Mouse (Mus musculus) hindbrain, embryonic 14.5 days (tissue): Measurements from ENCODE around the gene Olfr231. TPM values are rescaled to one million over a fixed set of nuclear protein-coding genes. Genes with fewer than 3 reads are reported as not detected.

Source experiments
- ATAC-seq: fragments of 200-750 bp; cut with Nextera tagmentation; 2 replicates; pipeline ENCODE4 v1.8.0; 2017; ENCODE audit warnings: moderate number of reproducible peaks, mild to moderate bottlenecking, moderate TSS enrichment, moderate library complexity; ENCODE audit not compliant: low FRiP score
- DNase-seq: peaks from one replicate; pipeline ENCODE4 v3.0.0-alpha.2; 2015; ENCODE audit warnings: low spot score
- H3K27ac ChIP-seq: fragments of 300-500 bp; sonication (generic); 2 replicates; pipeline ENCODE4 v1.5.1; 2014; ENCODE audit warnings: mild to moderate bottlenecking, moderate library complexity
- H3K27me3 ChIP-seq: fragments of 300-500 bp; sonication (generic); 2 replicates; pipeline ENCODE4 v1.6.1; 2014; ENCODE audit warnings: mild to moderate bottlenecking, low read length, mixed read lengths; ENCODE audit not compliant: control insufficient read depth, insufficient read depth
- H3K36me3 ChIP-seq: fragments of 300-500 bp; sonication (generic); replicated peaks from 2 replicates; pipeline ENCODE4 v1.6.1; 2014; ENCODE audit not compliant: control insufficient read depth, insufficient read depth
- H3K4me1 ChIP-seq: fragments of 300-500 bp; sonication (generic); replicated peaks from 2 replicates; pipeline ENCODE4 v1.6.1; 2014; ENCODE audit warnings: antibody characterized with exemption, low read length, mixed read lengths; ENCODE audit not compliant: control insufficient read depth, insufficient read depth
- H3K4me2 ChIP-seq: fragments of 300-500 bp; sonication (generic); replicated peaks from 2 replicates; pipeline ENCODE4 v1.6.1; 2014; ENCODE audit warnings: mild to moderate bottlenecking, moderate library complexity
- H3K4me3 ChIP-seq: fragments of 300-500 bp; sonication (generic); replicated peaks from 2 replicates; pipeline ENCODE4 v1.5.1; 2014; ENCODE audit warnings: mild to moderate bottlenecking, low read length
- H3K9ac ChIP-seq: fragments of 300-500 bp; sonication (generic); 2 replicates; pipeline ENCODE4 v1.6.1; 2014
- H3K9me3 ChIP-seq: fragments of 300-500 bp; sonication (generic); 2 replicates; pipeline ENCODE4 v1.6.1; 2016; ENCODE audit warnings: low read length; ENCODE audit not compliant: control insufficient read depth
- WGBS: fragments of 180-500 bp; shearing (Covaris S2); extraction: QIAGEN DNeasy Blood & Tissue Kit; methylation state at CpG from one replicate; pipeline ENCODE4 v1.1.7; 2014; 5-methylcytosine and 5-hydroxymethylcytosine counted together
- polyA plus RNA-seq: library from polyadenylated mRNA; unstranded; fragments of >200 nt; fragmentation: Nextera tagmentation; extraction: Ambion mirVana; gene quantifications from 2 replicates; pipeline ENCODE4 v1.2.1, GENCODE M21; 2014

The Olfr231 gene
- polyA plus RNA-seq, 1 experiment from 2014 or later = not detected

- no peak within 1 kb of the TSS for H3K9ac ChIP-seq
- no peaks in the 10 kb centered on the region for H3K36me3 ChIP-seq
- no peak within 1 kb of the TSS for H3K4me2 ChIP-seq
- ATAC-seq (no peak), DNase-seq (no peak)
- no peak within 1 kb of the TSS for H3K27ac ChIP-seq
- no peak within 1 kb of the TSS for H3K4me3 ChIP-seq
- H3K27me3 ChIP-seq = no peaks in the 10 kb centered on the region
- no peaks in the 10 kb centered on the region for H3K4me1 ChIP-seq
- no peaks in the 10 kb centered on the region for H3K9me3 ChIP-seq
- WGBS = 83% methylated on average over 3 of the region's 3 CpGs
Observed at GRCm38 (mm10) chr1:174131217-174131616, 10.3 kb upstream of the Olfr231 start, which contains the start of gene Olfr424. Olfr424 (plus strand) TSS chr1:174131517.

GRCm38 (mm10) chr1:174103735-174104134, 17.2 kb downstream of the Olfr231 start:
- Histone ChIP-seq H3K9me3 (no peaks in the 10 kb centered on the region), H3K4me1 (no peaks in the 10 kb centered on the region), H3K4me2 (no peak overlapping the region), H3K4me3 (no peak overlapping the region), H3K9ac (no peak overlapping the region), H3K27ac (no peak overlapping the region), H3K27me3 (no peaks in the 10 kb centered on the region), H3K36me3 (no peaks in the 10 kb centered on the region)
- WGBS = 58% methylated on average over 2 of the region's 2 CpGs
- ATAC-seq (no peak), DNase-seq (peak; percentile 59)

- ATAC-seq (no peak), DNase-seq (no peak)
- whole genome bisulfite sequencing = 100% methylated on average over 1 of the region's 1 CpGs
- no peaks in the 10 kb centered on the region for H3K27me3 ChIP-seq
- no peak within 1 kb of the TSS for H3K27ac ChIP-seq
- H3K9ac ChIP-seq = no peak within 1 kb of the TSS
- H3K4me2 ChIP-seq = no peak within 1 kb of the TSS
- H3K4me1 ChIP-seq = no peaks in the 10 kb centered on the region
- H3K36me3 ChIP-seq = no peaks in the 10 kb centered on the region
- no peaks in the 10 kb centered on the region for H3K9me3 ChIP-seq
- no peak within 1 kb of the TSS for H3K4me3 ChIP-seq
Observed at GRCm38 (mm10) chr1:174096591-174096990, 24.4 kb downstream of the Olfr231 start, which contains the start of gene Olfr427. Olfr427 (plus strand) TSS chr1:174096891.

GRCm38 (mm10) chr1:174084031-174084430, 36.9 kb downstream of the Olfr231 start, which contains the start of gene Olfr429:
Olfr429 (plus strand) TSS chr1:174084331.
- no peak for ATAC-seq
- H3K4me1 ChIP-seq = no peaks in the 10 kb centered on the region
- H3K36me3 ChIP-seq = no peaks in the 10 kb centered on the region
- no peak within 1 kb of the TSS for H3K4me2 ChIP-seq
- no peak within 1 kb of the TSS for H3K4me3 ChIP-seq
- no peak within 1 kb of the TSS for H3K27ac ChIP-seq
- H3K9me3 ChIP-seq = no peaks in the 10 kb centered on the region
- 90% methylated on average over 2 of the region's 2 CpGs for WGBS
- no peak for DNase-seq
- H3K27me3 ChIP-seq = no peaks in the 10 kb centered on the region
- H3K9ac ChIP-seq = no peak within 1 kb of the TSS

- no peak for ATAC-seq
- Histone ChIP-seq H3K36me3 (no peaks in the 10 kb centered on the region), H3K4me3 (no peak within 1 kb of the TSS), H3K4me2 (no peak within 1 kb of the TSS), H3K9ac (no peak within 1 kb of the TSS), H3K27ac (no peak within 1 kb of the TSS), H3K27me3 (no peaks in the 10 kb centered on the region), H3K9me3 (no peaks in the 10 kb centered on the region), H3K4me1 (no peaks in the 10 kb centered on the region)
- DNase-seq = no peak
- WGBS = 90% methylated on average over 3 of the region's 3 CpGs
Observed at GRCm38 (mm10) chr1:174066305-174066704, 54.7 kb downstream of the Olfr231 start, which contains the start of gene Olfr430. Olfr430 (plus strand) TSS chr1:174066605.

Other genes with a start within 250 kb of the Olfr231 start
- 0.37 and 0.59 TPM in 2 replicates for gene Ifi211, start 208.1 kb downstream of the Olfr231 start, polyA plus RNA-seq
- 0.99 and 1.4 TPM in 2 replicates for gene Mndal, start 178.7 kb downstream of the Olfr231 start, polyA plus RNA-seq
- 0.51 and 1.2 TPM in 2 replicates for gene Ifi203, start 178.5 kb downstream of the Olfr231 start, polyA plus RNA-seq
- not detected in 2 replicates for gene Ifi202b, start 138.4 kb downstream of the Olfr231 start, polyA plus RNA-seq
- gene Ifi205, start 89.4 kb downstream of the Olfr231 start, polyA plus RNA-seq = not detected in 2 replicates
- not detected in 2 replicates for gene Olfr433, start 80.5 kb downstream of the Olfr231 start, polyA plus RNA-seq
- gene Olfr432, start 72.0 kb downstream of the Olfr231 start, polyA plus RNA-seq = not detected in 2 replicates
- gene Olfr430, start 54.6 kb downstream of the Olfr231 start, polyA plus RNA-seq = not detected in 2 replicates
- gene Olfr429, start 36.8 kb downstream of the Olfr231 start, polyA plus RNA-seq = not detected in 2 replicates
- gene Olfr427, start 24.3 kb downstream of the Olfr231 start, polyA plus RNA-seq = not detected in 2 replicates
- gene Olfr424, start 10.4 kb upstream of the Olfr231 start, polyA plus RNA-seq = not detected in 2 replicates
- gene Olfr420, start 34.5 kb upstream of the Olfr231 start, polyA plus RNA-seq = not detected in 2 replicates
- 0.12 and 0.37 TPM in 2 replicates for gene Spta1, start 51.6 kb upstream of the Olfr231 start, polyA plus RNA-seq
- gene Olfr419, start 130.9 kb upstream of the Olfr231 start, polyA plus RNA-seq = not detected in 2 replicates
- gene Mptx1, start 209.4 kb upstream of the Olfr231 start, polyA plus RNA-seq = not detected in 2 replicates
- gene Olfr417, start 244.0 kb upstream of the Olfr231 start, polyA plus RNA-seq = not detected in 2 replicates